Mouse (Mus musculus) mouse trophoblast stem cell (cell line): Measurements from ENCODE around the gene Col6a3.

Experiments
- in situ Hi-C, 2 experiments: fragments of 300-500 bp; cut with MseI, MboI; formaldehyde crosslinking; loops; 2 replicates in 1 of 2; 3 replicates in 1 of 2; pipeline ENCODE4 v1.15.1; 2025

Gene Col6a3

GRCm38 (mm10) chr1:90797276-90797891 is 46.4 kb downstream of the Col6a3 start:
- in situ Hi-C loops: no loop called here

GRCm38 (mm10) chr1:90793368-90793767 is 50.4 kb downstream of the Col6a3 start:
- in situ Hi-C loops: no loop called here

- in situ Hi-C loops: no loop called here
Measured at GRCm38 (mm10) chr1:90790925-90791324, 52.8 kb downstream of the Col6a3 start.

- in situ Hi-C loops: no loop called here
Measured at GRCm38 (mm10) chr1:90789506-90789905, 54.3 kb downstream of the Col6a3 start.

GRCm38 (mm10) chr1:90780446-90780845 is 63.3 kb downstream of the Col6a3 start:
- in situ Hi-C loops: no loop called here

GRCm38 (mm10) chr1:90779072-90779471 is 64.7 kb downstream of the Col6a3 start:
- in situ Hi-C loops: no loop called here

- in situ Hi-C loops: no loop called here
Measured at GRCm38 (mm10) chr1:90775477-90776241, 68.1 kb downstream of the Col6a3 start.

GRCm38 (mm10) chr1:90771172-90771571 is 72.6 kb downstream of the Col6a3 start:
- in situ Hi-C loops: no loop called here

GRCm38 (mm10) chr1:90770027-90770426 is 73.7 kb downstream of the Col6a3 start:
- in situ Hi-C loops: no loop called here

GRCm38 (mm10) chr1:90769301-90769700 is 74.5 kb downstream of the Col6a3 start:
- in situ Hi-C loops: no loop called here

GRCm38 (mm10) chr1:90758091-90758673 is 85.6 kb downstream of the Col6a3 start:
- in situ Hi-C loops: no loop called here

- in situ Hi-C loops: no loop called here
Measured at GRCm38 (mm10) chr1:90753869-90754563, 89.8 kb downstream of the Col6a3 start.

GRCm38 (mm10) chr1:90751221-90751620 is 92.5 kb downstream of the Col6a3 start:
- in situ Hi-C loops: no loop called here

GRCm38 (mm10) chr1:90750169-90750568 is 93.6 kb downstream of the Col6a3 start:
- in situ Hi-C loops: no loop called here

- in situ Hi-C loops: no loop called here
Measured at GRCm38 (mm10) chr1:90748544-90748943, 95.2 kb downstream of the Col6a3 start.

GRCm38 (mm10) chr1:90743941-90744386 is 99.8 kb downstream of the Col6a3 start:
- in situ Hi-C loops: no loop called here

- in situ Hi-C loops: no loop called here
Measured at GRCm38 (mm10) chr1:90743445-90743844, 100.3 kb downstream of the Col6a3 start.

GRCm38 (mm10) chr1:90742641-90743040 is 101.1 kb downstream of the Col6a3 start:
- in situ Hi-C loops: no loop called here

- in situ Hi-C loops: no loop called here
Measured at GRCm38 (mm10) chr1:90740216-90741170, 103.3 kb downstream of the Col6a3 start.

- in situ Hi-C loops: no loop called here
Measured at GRCm38 (mm10) chr1:90738913-90739312, 104.9 kb downstream of the Col6a3 start.

- in situ Hi-C loops: no loop called here
Measured at GRCm38 (mm10) chr1:90729466-90729865, 114.3 kb downstream of the Col6a3 start.
